Mouse (Mus musculus) limb, embryonic 11.5 days (tissue): ENCODE data around the gene Ppy. TPM values are rescaled to one million over a fixed set of nuclear protein-coding genes. Genes with fewer than 3 reads are reported as not detected.

ENCODE experiments used
- ATAC-seq: fragments of 200-750 bp; cut with Nextera tagmentation; 2 replicates; pipeline ENCODE4 v1.8.0; 2017; ENCODE audit warnings: low read depth; ENCODE audit not compliant: insufficient number of reproducible peaks, low FRiP score, low TSS enrichment
- DNase-seq: peaks from one replicate; pipeline ENCODE4 v3.0.0-alpha.2; 2015; ENCODE audit warnings: low spot score
- H3K27ac ChIP-seq: fragments of 300-500 bp; sonication (generic); replicated peaks from 2 replicates; pipeline ENCODE4 v1.5.1; 2014; ENCODE audit warnings: low read depth, mild to moderate bottlenecking, low read length
- H3K27me3 ChIP-seq: fragments of 300-500 bp; sonication (generic); 2 replicates; pipeline ENCODE4 v1.6.1; 2014; ENCODE audit warnings: mild to moderate bottlenecking, low read length, mixed read lengths; ENCODE audit not compliant: control insufficient read depth, insufficient read depth
- H3K36me3 ChIP-seq: fragments of 300-500 bp; sonication (generic); 2 replicates; pipeline ENCODE4 v1.6.1; 2014; ENCODE audit warnings: mild to moderate bottlenecking, low read length, moderate library complexity, mixed read lengths; ENCODE audit not compliant: control insufficient read depth, insufficient read depth
- H3K4me1 ChIP-seq: fragments of 300-500 bp; sonication (generic); 2 replicates; pipeline ENCODE4 v1.6.1; 2014; ENCODE audit warnings: low read length, mixed read lengths; ENCODE audit not compliant: control insufficient read depth, insufficient read depth
- H3K4me2 ChIP-seq: fragments of 300-500 bp; sonication (generic); 2 replicates; pipeline ENCODE4 v1.6.1; 2014; ENCODE audit warnings: low read depth, mild to moderate bottlenecking, moderate library complexity; ENCODE audit not compliant: severe bottlenecking
- H3K4me3 ChIP-seq: fragments of 300-500 bp; sonication (generic); 2 replicates; pipeline ENCODE4 v1.5.1; 2014; ENCODE audit warnings: low read depth, low read length
- H3K9ac ChIP-seq: fragments of 300-500 bp; sonication (generic); 2 replicates; pipeline ENCODE4 v1.6.1; 2014; ENCODE audit warnings: mild to moderate bottlenecking, low read length
- H3K9me3 ChIP-seq: fragments of 300-500 bp; sonication (generic); 2 replicates; pipeline ENCODE4 v1.6.1; 2016; ENCODE audit warnings: low read length; ENCODE audit not compliant: control insufficient read depth
- WGBS: fragments of 180-500 bp; shearing (Covaris S2); extraction: QIAGEN DNeasy Blood & Tissue Kit; methylation state at CpG from one replicate; pipeline ENCODE4 v1.1.7; 2014; 5-methylcytosine and 5-hydroxymethylcytosine counted together
- polyA plus RNA-seq: library from polyadenylated mRNA; unstranded; fragments of >200 nt; fragmentation: Nextera tagmentation; extraction: Ambion mirVana; gene quantifications from 2 replicates; pipeline ENCODE4 v1.2.1, GENCODE M21; 2014

Ppy gene
- polyA plus RNA-seq, 1 experiment from 2014 or later, result not detected

GRCm38 (mm10) chr11:102063076-102063475, 38.0 kb downstream of the Ppy start:
- H3K9ac ChIP-seq, result no peak overlapping the region
- DNase-seq (no peak), ATAC-seq (no peak)
- 62% methylated on average over 13 of the region's 13 CpGs for WGBS
- no peak overlapping the region for H3K27ac ChIP-seq
- no peaks in the 10 kb centered on the region for H3K4me1 ChIP-seq
- peaks cover 3% of the 10 kb centered on the region; the same call in 1 of the 2 replicates for H3K36me3 ChIP-seq
- H3K4me3 ChIP-seq, result no peak overlapping the region
- no peaks in the 10 kb centered on the region for H3K27me3 ChIP-seq
- H3K4me2 ChIP-seq, result no peak overlapping the region
- H3K9me3 ChIP-seq, result no peaks in the 10 kb centered on the region

GRCm38 (mm10) chr11:102061941-102062473, 39.1 kb downstream of the Ppy start:
- 19% methylated on average over 16 of the region's 16 CpGs for WGBS
- no peaks in the 10 kb centered on the region for H3K27me3 ChIP-seq
- H3K4me1 ChIP-seq, result no peaks in the 10 kb centered on the region
- H3K27ac ChIP-seq, result no peak overlapping the region
- DNase-seq, result no peak
- H3K36me3 ChIP-seq, result peaks cover 3% of the 10 kb centered on the region; the same call in 1 of the 2 replicates
- no peak overlapping the region for H3K4me3 ChIP-seq
- peak overlapping the region; percentile 84 for H3K4me2 ChIP-seq
- H3K9me3 ChIP-seq, result no peaks in the 10 kb centered on the region
- no peak for ATAC-seq
- H3K9ac ChIP-seq, result 0 out of 2 replicates have a peak overlapping the region, but pooled peaks have one; percentile 19

GRCm38 (mm10) chr11:102061236-102061940, 39.7 kb downstream of the Ppy start:
- Histone ChIP-seq H3K4me3 (peak overlapping the region; percentile 33), H3K9ac (0 out of 2 replicates have a peak overlapping the region, but pooled peaks have one; percentile 34), H3K4me2 (peak overlapping the region; percentile 84), H3K9me3 (no peaks in the 10 kb centered on the region), H3K36me3 (peaks cover 3% of the 10 kb centered on the region; the same call in 1 of the 2 replicates), H3K27me3 (no peaks in the 10 kb centered on the region), H3K27ac (no peak overlapping the region), H3K4me1 (no peaks in the 10 kb centered on the region)
- ATAC-seq (peak; percentile 69; the same call in 1 of the 2 replicates), DNase-seq (peak; percentile 88)
- 2% methylated on average over 22 of the region's 23 CpGs for WGBS

GRCm38 (mm10) chr11:102053847-102054246, 47.3 kb downstream of the Ppy start:
- H3K4me2 ChIP-seq, result no peak overlapping the region
- H3K9ac ChIP-seq, result no peak overlapping the region
- H3K36me3 ChIP-seq, result no peaks in the 10 kb centered on the region
- H3K4me1 ChIP-seq, result no peaks in the 10 kb centered on the region
- WGBS, result 28% methylated on average over 9 of the region's 9 CpGs
- H3K27ac ChIP-seq, result no peak overlapping the region
- H3K9me3 ChIP-seq, result no peaks in the 10 kb centered on the region
- H3K4me3 ChIP-seq, result no peak overlapping the region
- ATAC-seq (no peak), DNase-seq (peak; percentile 79)
- no peaks in the 10 kb centered on the region for H3K27me3 ChIP-seq

- H3K9me3 ChIP-seq, result no peaks in the 10 kb centered on the region
- no peak overlapping the region for H3K4me2 ChIP-seq
- DNase-seq (no peak), ATAC-seq (no peak)
- H3K36me3 ChIP-seq, result no peaks in the 10 kb centered on the region
- H3K9ac ChIP-seq, result no peak overlapping the region
- WGBS, result 83% methylated on average over 7 of the region's 7 CpGs
- H3K27me3 ChIP-seq, result no peaks in the 10 kb centered on the region
- no peak overlapping the region for H3K4me3 ChIP-seq
- no peak overlapping the region for H3K27ac ChIP-seq
- no peaks in the 10 kb centered on the region for H3K4me1 ChIP-seq
Observed at GRCm38 (mm10) chr11:102053183-102053582, 47.9 kb downstream of the Ppy start.

GRCm38 (mm10) chr11:102052697-102053096, 48.4 kb downstream of the Ppy start:
- Histone ChIP-seq H3K27ac (no peak overlapping the region), H3K9me3 (no peaks in the 10 kb centered on the region), H3K36me3 (no peaks in the 10 kb centered on the region), H3K4me3 (no peak overlapping the region), H3K27me3 (no peaks in the 10 kb centered on the region), H3K4me2 (no peak overlapping the region), H3K9ac (no peak overlapping the region), H3K4me1 (no peaks in the 10 kb centered on the region)
- ATAC-seq (no peak), DNase-seq (no peak)
- WGBS, result 84% methylated on average over 12 of the region's 12 CpGs

GRCm38 (mm10) chr11:102051954-102052353, 49.2 kb downstream of the Ppy start:
- Histone ChIP-seq H3K27ac (no peak overlapping the region), H3K4me1 (no peaks in the 10 kb centered on the region), H3K4me3 (no peak overlapping the region), H3K9ac (no peak overlapping the region), H3K36me3 (no peaks in the 10 kb centered on the region), H3K4me2 (no peak overlapping the region), H3K27me3 (no peaks in the 10 kb centered on the region), H3K9me3 (no peaks in the 10 kb centered on the region)
- 56% methylated on average over 4 of the region's 4 CpGs for WGBS
- DNase-seq, result no peak
- no peak for ATAC-seq

- Histone ChIP-seq H3K27me3 (no peaks in the 10 kb centered on the region), H3K4me1 (no peaks in the 10 kb centered on the region), H3K4me2 (no peak overlapping the region), H3K9me3 (no peaks in the 10 kb centered on the region), H3K9ac (no peak overlapping the region), H3K27ac (no peak overlapping the region), H3K36me3 (no peaks in the 10 kb centered on the region), H3K4me3 (no peak overlapping the region)
- 68% methylated on average over 4 of the region's 4 CpGs for WGBS
- no peak for DNase-seq
- ATAC-seq, result no peak
Observed at GRCm38 (mm10) chr11:102051541-102051940, 49.6 kb downstream of the Ppy start.
